Mouse (Mus musculus): ENCODE measurements around the gene Fam102a. TPM values are rescaled to one million over a fixed set of nuclear protein-coding genes. Genes with fewer than 3 reads are reported as not detected.
A peak's percentile ranks its signal among the peaks of the same experiment; 100 is the strongest.

Fam102a gene
- polyA plus RNA-seq, 1 experiment = 17.6 TPM

GRCm38 (mm10) chr2:32493301-32493701, 41.8 kb upstream of the Fam102a start:
- no peaks in the 10 kb centered on the region for H3K36me3 ChIP-seq (ENCODE audit: control insufficient read depth, insufficient read depth, low read length)
- TF ChIP-seq POLR2A (IDR thresholded peaks at IDR 0.05; ENCODE audit: control insufficient read depth, low read depth, low read length) (no peak), CTCF (IDR thresholded peaks at IDR 0.05; ENCODE audit: control insufficient read depth, insufficient read depth, insufficient replicate concordance, low read depth, low read length) (no peak)
- no peaks in the 10 kb centered on the region for H3K27me3 ChIP-seq (ENCODE audit: control insufficient read depth, insufficient read depth, low read length)
- no peak overlapping the region for H3K4me3 ChIP-seq (ENCODE audit: control insufficient read depth, low read depth, low read length)
- H3K4me1 ChIP-seq (ENCODE audit: control insufficient read depth, insufficient read depth, low read length) = peaks cover 2% of the 10 kb centered on the region
- H3K27ac ChIP-seq (ENCODE audit: control insufficient read depth, insufficient read depth, low read depth, low read length) = no peak overlapping the region

GRCm38 (mm10) chr2:32494522-32494921, 40.6 kb upstream of the Fam102a start:
- H3K4me1 ChIP-seq (ENCODE audit: control insufficient read depth, insufficient read depth, low read length) = peaks cover 2% of the 10 kb centered on the region
- TF ChIP-seq CTCF (IDR thresholded peaks at IDR 0.05; ENCODE audit: control insufficient read depth, insufficient read depth, insufficient replicate concordance, low read depth, low read length) (no peak), POLR2A (IDR thresholded peaks at IDR 0.05; ENCODE audit: control insufficient read depth, low read depth, low read length) (no peak)
- H3K4me3 ChIP-seq (ENCODE audit: control insufficient read depth, low read depth, low read length) = no peak overlapping the region
- H3K27ac ChIP-seq (ENCODE audit: control insufficient read depth, insufficient read depth, low read depth, low read length) = no peak overlapping the region
- H3K27me3 ChIP-seq (ENCODE audit: control insufficient read depth, insufficient read depth, low read length) = no peaks in the 10 kb centered on the region
- H3K36me3 ChIP-seq (ENCODE audit: control insufficient read depth, insufficient read depth, low read length) = no peaks in the 10 kb centered on the region

GRCm38 (mm10) chr2:32495185-32495726, 39.9 kb upstream of the Fam102a start:
- peaks cover 2% of the 10 kb centered on the region for H3K4me1 ChIP-seq (ENCODE audit: control insufficient read depth, insufficient read depth, low read length)
- H3K27ac ChIP-seq (ENCODE audit: control insufficient read depth, insufficient read depth, low read depth, low read length) = no peak overlapping the region
- no peaks in the 10 kb centered on the region for H3K27me3 ChIP-seq (ENCODE audit: control insufficient read depth, insufficient read depth, low read length)
- H3K4me3 ChIP-seq (ENCODE audit: control insufficient read depth, low read depth, low read length) = peak overlapping the region; percentile 31; the same call in 1 of the 2 replicates
- TF ChIP-seq POLR2A (IDR thresholded peaks at IDR 0.05; ENCODE audit: control insufficient read depth, low read depth, low read length) (no peak), CTCF (IDR thresholded peaks at IDR 0.05; ENCODE audit: control insufficient read depth, insufficient read depth, insufficient replicate concordance, low read depth, low read length) (no peak)
- H3K36me3 ChIP-seq (ENCODE audit: control insufficient read depth, insufficient read depth, low read length) = no peaks in the 10 kb centered on the region

DNA sequence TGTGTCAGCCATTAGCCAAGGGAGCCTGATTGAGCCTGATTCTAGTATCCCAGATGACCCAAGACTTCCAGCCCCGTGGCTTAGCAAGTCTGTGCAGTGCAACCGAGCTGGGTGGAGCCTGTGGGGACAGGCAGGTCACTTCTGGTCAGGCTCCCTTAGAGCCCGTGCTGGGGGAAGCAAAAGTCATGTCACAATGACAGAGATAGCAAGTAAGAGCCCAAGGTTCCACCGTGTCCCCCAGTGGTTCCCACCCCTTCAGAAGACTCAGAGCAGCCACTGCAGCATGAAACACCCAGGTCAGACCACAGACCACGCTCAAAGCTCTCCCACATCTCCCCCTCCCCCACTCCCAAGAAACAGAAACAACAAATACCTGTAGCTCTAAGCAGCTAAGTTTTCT, 38.9 kb upstream of the Fam102a start:
- Histone ChIP-seq H3K27me3 (ENCODE audit: control insufficient read depth, insufficient read depth, low read length) (no peaks in the 10 kb centered on the region), H3K36me3 (ENCODE audit: control insufficient read depth, insufficient read depth, low read length) (no peaks in the 10 kb centered on the region), H3K27ac (ENCODE audit: control insufficient read depth, insufficient read depth, low read depth, low read length) (no peak overlapping the region), H3K4me3 (ENCODE audit: control insufficient read depth, low read depth, low read length) (no peak overlapping the region), H3K4me1 (ENCODE audit: control insufficient read depth, insufficient read depth, low read length) (peaks cover 2% of the 10 kb centered on the region)
- no peak for TF ChIP-seq CTCF (IDR thresholded peaks at IDR 0.05; ENCODE audit: control insufficient read depth, insufficient read depth, insufficient replicate concordance, low read depth, low read length)
- no peak for TF ChIP-seq POLR2A (IDR thresholded peaks at IDR 0.05; ENCODE audit: control insufficient read depth, low read depth, low read length)

DNA sequence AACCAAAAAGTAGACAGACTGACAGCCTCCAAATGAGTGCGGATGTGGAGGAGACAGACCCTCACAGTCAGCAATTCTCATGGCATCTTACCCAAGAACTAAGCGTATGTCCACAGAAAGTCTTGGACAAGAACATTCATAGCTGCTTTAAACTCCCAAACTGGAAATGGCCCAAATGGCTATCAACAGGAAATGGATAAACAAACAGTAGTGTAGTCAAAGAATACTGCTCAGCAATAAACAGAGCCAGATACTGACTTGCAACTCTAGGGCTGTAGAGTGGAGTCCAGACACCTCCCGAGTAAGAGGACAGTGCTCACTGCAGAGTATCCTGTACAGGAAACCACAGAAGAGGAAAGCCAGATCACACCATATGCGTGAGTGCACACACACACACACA, 35.8 kb upstream of the Fam102a start:
- H3K27me3 ChIP-seq (ENCODE audit: control insufficient read depth, insufficient read depth, low read length) = no peaks in the 10 kb centered on the region
- no peak overlapping the region for H3K27ac ChIP-seq (ENCODE audit: control insufficient read depth, insufficient read depth, low read depth, low read length)
- no peak overlapping the region for H3K4me3 ChIP-seq (ENCODE audit: control insufficient read depth, low read depth, low read length)
- peaks cover 9% of the 10 kb centered on the region for H3K4me1 ChIP-seq (ENCODE audit: control insufficient read depth, insufficient read depth, low read length)
- no peaks in the 10 kb centered on the region for H3K36me3 ChIP-seq (ENCODE audit: control insufficient read depth, insufficient read depth, low read length)
- TF ChIP-seq CTCF (IDR thresholded peaks at IDR 0.05; ENCODE audit: control insufficient read depth, insufficient read depth, insufficient replicate concordance, low read depth, low read length) (no peak), POLR2A (IDR thresholded peaks at IDR 0.05; ENCODE audit: control insufficient read depth, low read depth, low read length) (no peak)

GRCm38 (mm10) chr2:32500461-32500860, 34.7 kb upstream of the Fam102a start:
- Histone ChIP-seq H3K4me3 (ENCODE audit: control insufficient read depth, low read depth, low read length) (no peak overlapping the region), H3K27ac (ENCODE audit: control insufficient read depth, insufficient read depth, low read depth, low read length) (no peak overlapping the region), H3K36me3 (ENCODE audit: control insufficient read depth, insufficient read depth, low read length) (no peaks in the 10 kb centered on the region), H3K27me3 (ENCODE audit: control insufficient read depth, insufficient read depth, low read length) (no peaks in the 10 kb centered on the region), H3K4me1 (ENCODE audit: control insufficient read depth, insufficient read depth, low read length) (peaks cover 7% of the 10 kb centered on the region)
- TF ChIP-seq POLR2A (IDR thresholded peaks at IDR 0.05; ENCODE audit: control insufficient read depth, low read depth, low read length) (no peak), CTCF (IDR thresholded peaks at IDR 0.05; ENCODE audit: control insufficient read depth, insufficient read depth, insufficient replicate concordance, low read depth, low read length) (no peak)

DNA sequence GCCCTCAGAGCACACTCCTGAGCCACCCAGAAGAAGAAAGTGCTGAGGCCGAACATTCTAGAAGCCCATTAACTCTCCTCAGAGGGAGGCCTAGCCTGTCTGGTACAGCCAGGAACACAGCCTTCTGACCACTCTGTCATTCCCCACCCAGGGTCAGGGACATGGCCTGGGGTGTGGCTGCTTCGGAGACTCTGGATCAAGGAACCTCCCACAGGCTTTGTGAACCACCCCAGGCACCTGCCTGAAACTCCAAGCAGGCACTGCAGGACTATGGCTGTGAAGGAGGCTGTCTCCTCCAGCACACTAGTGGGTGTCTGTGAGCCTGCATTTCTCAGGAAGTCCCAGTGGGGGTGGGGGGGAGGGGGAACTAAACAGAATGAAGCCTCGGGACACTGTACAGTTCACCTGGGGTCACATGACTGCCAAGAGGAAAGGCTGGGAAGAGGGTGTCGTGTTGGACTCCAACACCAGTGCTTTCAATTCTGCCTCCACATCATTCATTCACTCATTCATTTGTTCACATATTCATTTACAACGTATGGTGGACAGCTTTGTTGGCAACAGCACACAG, 33.3 kb upstream of the Fam102a start:
- Histone ChIP-seq H3K27ac (ENCODE audit: control insufficient read depth, insufficient read depth, low read depth, low read length) (no peak overlapping the region; the same call in 1 of the 2 replicates), H3K36me3 (ENCODE audit: control insufficient read depth, insufficient read depth, low read length) (no peaks in the 10 kb centered on the region), H3K4me3 (ENCODE audit: control insufficient read depth, low read depth, low read length) (no peak overlapping the region), H3K27me3 (ENCODE audit: control insufficient read depth, insufficient read depth, low read length) (no peaks in the 10 kb centered on the region), H3K4me1 (ENCODE audit: control insufficient read depth, insufficient read depth, low read length) (peaks cover 7% of the 10 kb centered on the region)
- TF ChIP-seq CTCF (IDR thresholded peaks at IDR 0.05; ENCODE audit: control insufficient read depth, insufficient read depth, insufficient replicate concordance, low read depth, low read length) (no peak), POLR2A (IDR thresholded peaks at IDR 0.05; ENCODE audit: control insufficient read depth, low read depth, low read length) (0 out of 2 replicates have a peak, but pooled peaks have one; percentile 15)

All from testis, adult 2 months (tissue).